Mouse (Mus musculus): ENCODE data around the gene Noc2l.

Noc2l gene

DNA sequence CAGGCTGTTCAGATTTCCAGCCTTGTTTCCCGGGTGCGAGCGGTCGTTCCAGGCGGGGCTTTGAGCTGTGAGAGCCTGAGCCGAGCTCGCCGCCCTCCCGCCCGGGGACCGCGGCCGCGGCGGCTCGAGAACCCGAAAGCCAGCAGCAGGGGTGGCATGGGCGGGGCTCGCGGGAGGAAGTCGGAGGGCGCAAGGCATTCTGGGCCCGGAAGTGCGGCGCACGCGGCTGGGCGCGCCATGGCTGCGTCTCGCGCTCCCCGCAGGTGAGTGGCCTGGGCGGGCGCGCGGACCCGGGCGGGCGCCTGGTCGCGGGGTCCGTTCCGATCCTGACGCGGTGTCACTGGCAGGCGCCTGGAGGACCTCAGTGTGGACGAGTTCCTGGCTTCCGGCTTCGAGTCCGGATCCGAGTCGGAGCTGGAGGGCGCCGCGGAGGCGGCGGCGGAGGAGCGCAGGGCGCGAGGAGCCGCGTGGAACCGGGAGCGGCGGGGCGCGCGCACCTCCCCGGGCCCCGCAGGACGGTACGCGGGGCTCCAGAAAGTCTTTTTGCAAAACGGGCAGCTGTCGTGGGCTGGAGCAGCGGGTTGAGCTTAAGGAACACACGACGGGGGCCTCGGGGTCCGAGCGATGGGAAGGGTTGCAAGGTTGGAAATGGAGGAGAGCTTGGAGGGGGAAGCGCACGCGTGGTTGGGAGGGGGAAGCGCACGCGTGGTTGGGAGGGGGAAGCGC is at the start of gene Noc2l:
TSS of gene Noc2l (plus strand) at position 203 of the 726 bp plus-strand sequence.
- DNase-seq: peak; percentile 92

DNA sequence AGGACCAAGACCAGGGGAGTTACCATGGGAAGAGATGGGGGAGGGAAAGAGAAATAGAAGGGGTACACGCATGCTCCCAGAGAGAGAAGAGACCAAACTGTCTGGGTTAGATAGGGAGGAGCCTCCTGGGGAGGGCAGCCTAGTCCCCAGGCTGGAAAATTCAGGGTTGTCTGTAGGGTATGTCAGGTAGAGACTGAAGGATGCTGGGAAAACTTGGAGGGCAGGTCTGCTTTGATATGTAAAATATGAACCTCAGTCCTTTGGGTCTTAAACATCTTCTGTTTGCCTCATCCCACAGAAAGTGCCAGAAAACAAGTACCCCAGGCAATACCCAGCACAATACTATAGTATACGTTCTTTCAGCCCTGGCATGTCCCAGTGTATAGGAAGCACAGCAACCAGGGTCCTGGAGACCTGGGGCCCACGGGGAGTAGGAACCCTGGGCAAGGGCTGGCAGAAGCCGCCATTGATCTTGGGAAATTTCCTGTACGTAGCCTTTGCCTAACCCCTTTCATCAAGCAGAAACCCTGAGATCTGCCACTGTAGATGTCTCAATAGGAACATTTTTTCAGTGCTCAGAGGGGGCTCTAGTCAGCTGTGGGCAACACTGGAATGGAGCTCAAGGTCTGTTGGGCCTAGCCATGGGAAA is 47.5 kb upstream of the Noc2l start:
- no peak for DNase-seq

DNA sequence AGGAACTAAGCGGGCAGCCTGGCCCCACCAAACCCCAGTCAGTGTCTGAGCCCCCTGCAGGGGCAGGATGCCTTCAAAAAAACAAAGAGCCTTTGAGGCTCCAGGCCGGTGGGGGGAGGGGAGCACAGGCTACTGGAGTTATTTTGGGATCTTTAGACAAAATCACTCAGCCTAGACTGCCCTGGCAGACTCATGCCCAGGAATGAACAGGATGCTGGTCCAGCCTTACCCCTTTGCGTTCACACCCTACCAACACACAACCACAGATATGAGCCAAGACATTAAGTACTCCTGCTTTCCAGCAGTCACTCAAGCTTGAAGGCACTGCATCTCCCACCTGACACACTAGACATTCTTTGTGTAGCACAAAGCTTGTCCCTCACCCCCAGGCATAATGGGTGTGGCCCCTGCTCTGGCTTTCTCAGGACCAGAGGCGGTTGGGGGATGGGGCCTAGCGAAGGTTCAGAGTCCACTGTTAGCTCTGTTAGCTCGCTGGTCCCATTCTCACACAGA is 46.9 kb upstream of the Noc2l start:
- DNase-seq: no peak

DNA sequence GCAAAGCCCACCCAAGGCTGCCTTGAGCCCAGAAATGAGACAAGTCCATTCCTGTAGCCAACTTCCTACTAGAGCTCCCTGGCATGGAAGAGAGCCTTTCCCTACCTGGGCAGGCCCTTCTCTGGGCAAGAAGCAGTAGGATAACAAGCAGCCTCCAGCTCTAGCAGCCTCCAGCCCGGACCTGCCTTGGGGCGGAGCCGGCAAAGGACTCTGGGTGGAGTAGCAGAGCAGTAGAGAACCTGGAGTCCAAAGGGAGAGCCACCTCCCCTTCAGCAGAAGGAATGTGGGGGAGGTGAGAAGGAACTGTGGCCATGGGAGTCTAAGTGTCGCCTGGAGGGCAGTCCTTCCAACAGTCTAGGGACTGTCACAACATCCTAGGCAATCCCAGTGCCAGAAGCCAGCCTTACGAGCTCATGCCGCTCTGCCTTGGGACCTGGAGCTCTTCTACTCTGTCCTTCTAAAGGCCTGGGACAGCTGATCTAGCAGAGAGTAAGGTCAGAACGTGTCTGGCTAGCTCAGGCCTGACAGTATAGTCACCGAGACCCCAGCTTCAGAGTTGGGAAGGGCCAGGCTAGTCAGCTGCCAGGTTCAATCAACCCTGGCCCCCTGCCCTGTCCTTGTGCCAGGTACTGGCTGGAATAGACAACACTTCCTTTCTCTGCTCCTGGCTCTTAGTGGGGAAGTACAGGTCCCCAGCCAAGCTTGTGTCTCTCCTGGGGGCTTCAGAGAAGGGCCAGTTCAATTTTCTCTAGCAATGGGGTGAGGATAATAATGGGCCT is 43.2 kb upstream of the Noc2l start:
- no peak for DNase-seq

DNA sequence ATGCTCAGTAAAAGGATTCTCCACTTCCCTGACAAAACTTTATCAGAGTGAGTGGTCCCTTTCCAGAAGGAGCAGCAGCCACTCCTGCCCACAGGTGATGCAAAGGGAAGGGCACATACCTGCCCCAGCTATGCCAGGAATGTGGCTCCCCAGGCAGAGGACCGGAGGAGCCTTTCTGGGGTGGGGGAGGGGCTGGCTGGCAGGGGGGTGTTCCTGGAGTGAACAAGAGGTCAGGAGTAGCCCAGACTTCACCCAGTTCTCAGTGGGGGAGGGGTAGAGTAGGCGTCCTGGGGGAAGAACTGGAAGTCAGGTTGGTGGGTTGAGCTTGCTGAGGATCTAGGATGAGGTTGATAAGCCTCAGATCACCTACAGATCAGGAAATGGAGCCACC is 42.6 kb upstream of the Noc2l start:
- no peak for DNase-seq

DNA sequence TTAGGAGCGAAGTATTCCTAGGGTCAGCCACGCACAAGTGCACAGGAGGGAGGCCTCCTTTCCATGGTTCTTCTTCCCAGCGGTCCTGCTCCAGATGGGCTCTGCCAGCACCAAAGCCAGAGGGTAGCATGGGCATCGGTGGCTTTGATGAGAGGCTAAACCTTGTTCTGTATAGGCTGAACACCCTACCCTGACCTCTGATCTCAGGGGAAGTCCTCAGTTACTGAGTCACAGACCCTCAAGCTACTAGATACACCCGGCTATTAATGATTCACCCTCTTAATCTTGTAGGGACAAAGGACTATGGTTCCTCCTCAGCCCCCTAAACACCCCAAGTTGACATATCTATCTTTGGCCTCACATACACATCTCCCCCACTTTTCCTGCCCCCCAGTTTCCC is 41.9 kb upstream of the Noc2l start:
- DNase-seq: no peak

DNA sequence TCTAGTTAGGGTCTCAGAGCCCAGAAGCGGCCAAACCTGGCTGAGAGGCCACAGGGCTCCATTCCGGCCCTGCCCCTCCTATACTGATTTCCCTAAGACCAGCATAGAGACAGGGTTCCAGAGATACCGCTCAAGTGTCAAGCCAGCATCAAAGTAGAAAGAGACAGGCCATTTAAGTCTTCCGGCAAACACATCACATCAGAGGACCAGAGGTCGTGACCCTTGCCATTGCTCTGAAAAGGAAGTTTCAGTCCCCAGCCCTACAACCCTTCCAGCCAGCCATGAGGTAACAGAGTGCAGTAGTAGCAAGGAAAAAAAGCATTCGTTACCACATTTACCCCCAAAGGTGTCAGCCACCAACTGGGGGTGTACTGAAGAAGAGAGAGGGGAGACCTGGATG is 41.5 kb upstream of the Noc2l start:
- no peak for DNase-seq

DNA sequence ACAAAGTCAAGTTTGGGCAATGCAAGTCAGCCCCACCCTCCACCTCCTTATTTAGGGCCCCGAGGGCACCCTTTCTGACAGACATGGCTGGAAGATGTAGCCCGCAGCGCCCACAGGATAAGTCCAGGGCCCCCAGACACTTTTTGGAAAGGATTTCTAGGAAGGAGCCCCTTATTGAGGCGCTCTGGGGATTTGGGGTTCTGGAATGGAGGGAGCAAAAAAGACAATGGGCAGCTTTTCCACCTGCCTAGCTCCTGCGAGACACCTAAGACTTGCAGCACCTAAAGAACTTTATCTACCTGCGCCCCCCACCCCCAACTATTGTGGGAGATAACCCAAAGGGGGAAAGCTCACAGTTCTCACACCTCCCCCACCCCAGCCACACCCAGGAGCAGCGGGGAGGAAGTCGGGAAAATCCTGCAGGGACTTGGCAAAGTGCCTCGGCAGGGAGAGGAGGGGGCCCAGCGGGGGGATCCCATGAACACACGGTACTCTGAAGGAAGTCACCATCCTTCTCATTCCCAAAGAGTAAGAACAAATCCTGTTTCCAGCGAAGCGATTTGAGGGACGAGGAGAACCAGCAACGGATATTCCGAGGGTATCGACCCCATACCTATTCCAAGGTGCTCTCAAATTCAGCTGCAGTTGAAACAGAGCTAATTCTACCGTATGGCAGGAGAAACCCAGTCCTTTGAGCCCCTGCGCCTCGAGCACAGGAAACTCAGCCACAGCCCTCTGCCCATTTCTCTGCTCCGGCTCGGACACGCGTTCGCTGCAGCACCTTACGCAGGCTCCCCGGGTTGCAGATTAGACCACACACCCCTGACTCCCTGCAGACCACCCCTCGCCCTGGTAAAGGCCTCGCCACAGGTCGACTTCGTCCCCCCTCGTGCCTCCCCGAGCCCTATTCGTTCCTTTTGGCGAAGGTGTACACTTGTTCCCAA is 39.6 kb upstream of the Noc2l start:
- peak; percentile 11 for DNase-seq

DNA sequence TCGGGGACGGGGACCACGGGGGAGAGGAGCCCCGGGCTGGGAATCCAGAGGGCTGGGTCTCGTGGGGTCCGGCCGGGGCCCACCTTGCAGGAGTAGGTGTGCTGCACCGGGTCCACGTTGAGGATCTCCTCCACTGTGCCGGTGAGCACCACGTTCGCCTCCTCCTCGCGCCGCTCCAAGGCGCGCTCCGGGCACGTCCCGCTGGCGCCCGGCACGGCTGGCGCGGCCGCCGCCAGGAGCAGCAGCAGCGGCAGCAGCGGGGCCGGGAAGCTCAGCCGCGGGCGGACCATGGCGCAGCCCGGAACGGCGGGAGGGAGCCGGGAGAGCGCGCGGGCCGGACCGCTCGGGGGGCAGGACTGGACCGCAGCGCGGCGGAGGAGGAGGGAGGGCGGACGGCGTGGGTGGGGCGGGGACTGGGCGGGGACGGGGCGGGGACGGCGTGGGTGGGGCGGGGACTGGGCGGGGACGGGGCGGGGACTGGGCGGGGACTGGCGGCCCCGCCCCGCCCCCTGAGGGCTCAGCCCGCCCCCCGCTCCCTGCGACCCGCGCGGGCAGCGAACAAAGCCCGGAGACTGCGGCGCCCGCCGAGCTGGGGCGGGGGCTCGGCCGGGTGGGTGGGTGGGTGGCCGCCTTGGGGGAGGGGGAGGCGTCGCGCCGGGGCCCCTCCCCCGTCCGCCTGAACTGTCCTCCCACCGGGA is 38.5 kb upstream of the Noc2l start, which contains the start of gene Agrn:
TSS of gene Agrn (minus strand) at position 358 of the 698 bp plus-strand sequence.
- peak; percentile 59 for DNase-seq

DNA sequence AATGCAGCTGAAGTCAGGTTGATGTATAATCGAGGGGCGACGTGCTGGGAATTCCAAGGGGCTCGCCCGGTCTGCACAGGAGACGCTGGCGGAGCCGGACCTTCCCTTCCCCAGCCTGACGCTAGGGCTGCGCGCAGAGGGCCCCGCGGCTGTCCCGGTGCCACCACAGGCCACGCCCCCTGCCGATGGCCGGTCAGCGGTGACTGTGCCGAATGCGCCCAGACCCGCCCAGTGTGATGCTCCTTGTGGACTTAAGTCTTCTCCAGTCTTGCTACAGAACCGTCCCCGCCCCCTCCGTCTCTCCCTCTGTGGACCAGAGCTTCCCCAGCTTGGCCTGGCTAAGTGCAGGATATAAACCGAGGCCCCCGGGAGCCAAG is 38.0 kb upstream of the Noc2l start:
- DNase-seq: peak; percentile 58

DNA sequence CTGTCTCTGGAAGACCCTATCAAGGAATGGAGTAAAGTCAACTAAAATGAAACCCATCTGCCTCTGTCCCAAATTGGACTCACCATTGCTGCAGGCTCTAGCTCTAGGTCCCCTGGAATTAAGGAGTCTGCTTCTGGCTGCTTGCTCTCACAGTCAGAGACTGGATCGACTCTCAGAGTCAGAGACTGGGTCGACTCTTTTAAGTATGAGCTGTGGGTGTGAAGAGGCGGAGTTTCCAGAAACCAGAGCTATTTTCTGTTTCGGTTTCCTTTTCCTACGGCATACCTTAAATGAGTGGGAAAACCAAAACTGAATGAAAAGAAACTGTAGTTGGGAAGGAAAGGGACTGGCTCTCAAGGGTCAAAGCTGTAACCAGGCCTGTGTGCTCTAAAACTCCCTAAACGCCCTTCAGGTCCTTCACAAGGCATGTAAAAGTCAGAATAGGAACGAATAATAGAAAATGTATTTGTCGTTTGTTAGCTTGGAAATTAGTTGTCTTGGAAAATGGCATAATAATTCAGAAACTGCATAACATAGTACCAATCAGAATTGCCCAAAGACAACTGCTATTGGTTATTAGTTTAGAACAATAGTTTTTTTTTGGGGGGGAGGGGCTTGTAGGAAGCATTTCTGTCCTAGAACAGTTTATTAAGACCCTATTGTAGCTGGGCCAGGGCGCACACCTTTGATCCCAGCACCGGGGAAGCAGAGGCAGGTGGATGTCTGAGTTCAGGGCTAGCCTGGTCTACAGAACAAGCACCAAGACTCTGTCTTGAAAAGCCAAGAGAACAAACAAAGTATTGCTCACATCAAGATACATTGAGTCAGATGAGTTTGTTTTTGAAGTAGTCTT is 35.0 kb upstream of the Noc2l start, which contains the start of gene Isg15:
TSS of gene Isg15 (minus strand) at position 196 of the 853 bp plus-strand sequence.
- peak; percentile 33 for DNase-seq

DNA sequence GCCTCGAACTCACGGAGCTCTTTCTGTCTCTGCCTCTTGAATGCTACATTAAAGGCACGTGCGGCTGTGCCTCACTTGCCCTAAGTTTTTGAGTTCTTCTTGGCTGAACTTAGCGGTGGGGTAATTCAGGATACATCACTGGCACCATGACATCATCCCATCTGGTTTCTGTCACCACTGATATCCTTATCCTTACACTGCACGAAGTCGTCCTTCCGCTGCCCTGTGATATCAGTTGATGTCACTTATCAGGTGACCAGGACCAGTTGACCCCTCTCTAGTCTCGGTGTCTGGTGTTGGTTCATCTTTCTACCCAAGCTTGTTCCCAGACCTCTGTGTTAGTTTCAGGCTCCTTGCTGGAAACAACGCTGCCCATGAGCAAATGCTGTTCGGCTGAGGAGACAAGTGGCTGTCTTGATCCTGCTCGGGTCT is 33.3 kb upstream of the Noc2l start:
- DNase-seq: peak; percentile 4

DNA sequence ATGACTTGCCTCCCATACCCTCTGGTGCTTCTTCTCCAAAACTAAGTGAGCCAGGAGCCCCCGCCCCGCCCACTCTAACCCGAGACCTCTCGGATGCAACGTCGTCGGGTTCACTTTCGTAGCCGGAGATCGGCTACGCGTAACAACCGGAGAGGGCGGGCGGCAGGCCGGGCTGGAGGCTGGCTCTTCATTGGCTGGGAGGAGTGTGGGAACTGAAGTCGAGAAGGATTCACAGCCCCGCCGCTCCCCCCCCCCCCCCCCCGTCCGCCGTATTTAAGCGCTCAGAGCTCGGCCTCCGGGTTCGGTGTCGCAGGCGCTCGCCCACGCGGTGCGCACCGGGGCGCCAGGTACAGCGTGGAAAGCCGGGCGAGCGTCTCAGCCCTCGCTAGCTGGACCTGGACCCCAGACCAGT is 32.8 kb upstream of the Noc2l start, which contains the start of gene AW011738:
TSS of gene AW011738 (plus strand) at position 304 of the 412 bp plus-strand sequence.
- DNase-seq: peak; percentile 75

DNA sequence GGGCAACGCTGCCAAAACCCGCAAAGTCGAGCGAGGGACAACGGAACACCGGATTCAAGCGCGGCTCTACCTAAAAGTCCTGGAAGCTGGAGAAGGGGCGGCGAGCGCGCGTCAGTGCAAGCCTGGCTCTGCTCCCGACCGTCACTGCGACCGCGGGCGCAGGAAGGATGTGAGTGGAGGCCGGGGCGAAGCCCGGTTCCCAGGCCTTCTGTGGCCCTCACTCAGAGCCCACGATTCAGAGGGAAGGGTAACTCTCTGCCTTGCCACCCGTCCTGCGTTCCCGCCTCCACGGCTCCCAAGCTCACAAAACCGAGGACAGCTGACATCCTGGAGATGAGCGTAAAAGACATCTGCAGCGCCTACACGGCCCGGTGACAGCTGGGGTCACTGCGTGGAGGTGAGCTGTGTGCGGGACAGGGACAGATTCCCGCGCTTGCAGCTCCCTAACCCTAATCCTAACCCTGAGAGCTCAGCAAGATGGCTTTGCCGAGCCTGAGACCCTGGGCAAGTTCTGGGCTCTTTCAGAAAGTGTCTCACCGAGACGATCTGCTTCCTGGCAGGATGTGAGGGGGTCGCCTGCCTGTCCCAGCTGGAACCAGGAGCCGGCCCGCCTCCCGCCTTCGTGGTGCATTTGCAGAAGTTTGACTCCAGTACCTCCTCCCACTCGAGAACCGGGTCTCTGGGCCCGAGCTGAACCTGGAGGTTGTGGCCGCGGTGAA is 32.2 kb upstream of the Noc2l start:
- DNase-seq: peak; percentile 35

DNA sequence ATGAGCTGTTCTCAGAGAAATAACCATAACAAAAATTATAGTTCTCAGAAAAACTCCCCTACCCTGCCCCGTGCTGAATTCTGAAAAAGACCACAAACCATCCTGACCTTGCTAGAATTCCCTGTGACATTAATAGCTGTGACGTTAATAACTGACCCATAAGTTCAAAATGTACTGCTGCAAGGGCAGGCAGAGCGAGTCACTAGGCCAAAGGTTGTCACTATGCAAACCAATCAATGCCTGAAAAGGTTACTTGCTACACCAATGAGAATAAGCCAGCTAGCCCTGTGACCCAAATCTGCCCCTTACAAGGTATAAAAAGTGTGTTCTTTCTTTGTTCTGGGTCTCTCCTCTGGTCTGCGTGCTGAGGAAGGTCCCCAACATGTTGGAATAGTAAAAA is 26.9 kb upstream of the Noc2l start:
- DNase-seq: no peak

DNA sequence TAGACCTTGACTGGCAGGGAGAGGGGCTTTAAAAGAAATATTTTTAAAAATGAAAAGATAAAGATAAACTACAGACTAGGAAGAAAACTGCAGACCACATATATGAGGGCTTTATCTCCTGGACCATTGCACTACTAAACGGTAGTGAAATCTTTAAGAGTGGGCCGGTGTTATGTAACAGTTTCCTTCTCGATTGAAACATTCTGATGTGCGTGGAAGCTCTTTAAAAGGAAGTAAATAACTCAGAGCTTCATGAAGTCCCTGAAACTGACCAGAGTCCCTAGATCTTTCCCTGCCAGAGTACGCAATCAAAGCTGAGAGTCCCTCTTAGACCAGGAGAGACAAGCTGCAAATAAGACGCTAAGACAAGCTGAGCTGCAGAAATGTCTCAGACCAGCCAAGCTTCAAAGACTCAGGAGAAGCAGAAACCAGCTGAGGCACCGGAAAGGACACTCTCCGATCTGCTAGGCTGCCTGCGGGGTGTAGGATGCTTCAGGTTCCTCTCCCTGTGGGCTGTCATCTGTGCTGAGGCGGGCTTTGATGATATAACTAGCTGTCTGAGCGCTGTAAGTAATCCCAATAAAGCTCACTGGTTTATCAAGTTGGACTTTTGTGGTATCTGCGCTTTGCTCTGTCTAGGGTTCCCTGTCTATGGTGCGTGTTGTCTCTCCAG is 25.7 kb upstream of the Noc2l start:
- no peak for DNase-seq

DNA sequence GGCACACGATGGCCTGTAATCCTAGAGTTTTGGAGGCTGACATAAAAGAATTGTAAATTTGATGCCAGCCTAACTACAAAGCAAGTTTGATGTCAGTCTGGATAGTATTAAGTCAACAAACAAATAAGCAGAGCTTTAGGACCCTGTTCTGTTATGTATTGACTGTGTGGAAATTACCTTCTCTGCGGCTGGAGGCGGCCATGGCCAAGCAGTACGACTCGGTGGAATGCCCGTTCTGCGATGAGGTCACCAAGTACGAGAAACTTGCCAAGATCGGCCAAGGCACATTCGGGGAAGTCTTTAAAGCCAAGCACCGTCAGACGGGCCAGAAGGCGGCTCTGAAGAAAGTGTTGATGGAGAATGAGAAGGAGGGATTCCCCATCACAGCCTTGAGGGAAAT is 22.7 kb upstream of the Noc2l start:
- no peak for DNase-seq

DNA sequence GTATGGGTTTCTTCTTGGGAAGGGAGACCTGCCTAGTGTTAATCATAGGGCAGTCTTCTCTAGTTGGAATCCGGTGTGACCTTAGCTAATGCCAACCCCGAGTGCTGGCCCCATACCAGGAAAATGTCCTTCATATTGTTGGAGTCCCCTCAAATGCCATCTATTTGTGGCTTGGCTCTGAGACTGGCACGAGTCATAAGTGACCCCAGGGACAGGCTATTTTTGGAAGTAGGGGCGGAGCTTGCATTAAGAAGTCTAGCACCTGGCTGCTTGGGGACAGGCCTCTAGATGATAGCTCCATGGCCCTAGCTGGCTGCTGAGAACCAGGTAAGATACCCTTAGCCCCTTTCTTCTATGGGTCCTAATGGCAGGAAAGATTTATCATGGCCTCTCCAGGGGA is 20.2 kb upstream of the Noc2l start, which contains the start of gene Perm1:
TSS of gene Perm1 (plus strand) at position 220 of the 400 bp plus-strand sequence.
- DNase-seq: no peak

DNA sequence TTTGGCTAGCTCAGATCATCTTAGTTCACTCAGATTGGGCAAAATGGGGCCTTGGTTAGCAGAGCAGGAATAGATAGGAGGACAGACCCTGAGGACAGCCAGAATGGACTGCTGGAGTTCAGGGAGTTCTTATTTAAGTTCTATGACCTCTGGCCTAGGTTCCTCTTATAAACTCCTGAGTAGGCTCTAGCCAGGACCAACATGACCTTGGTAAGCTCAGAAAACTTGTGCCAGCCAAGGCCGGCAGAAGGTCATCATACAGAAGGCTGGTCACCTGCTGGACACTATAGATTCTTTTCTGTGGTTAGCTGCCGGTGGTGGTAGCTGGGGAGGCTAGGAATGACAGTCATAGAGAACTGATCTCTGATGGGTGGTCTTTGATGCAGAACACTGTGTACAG is 19.6 kb upstream of the Noc2l start:
- DNase-seq: no peak

Measured in thymus, postnatal 25 days (tissue).